Mouse (Mus musculus) thymus, postnatal 0 days (tissue): ENCODE results near the gene Lamc3. TPM values are rescaled to one million over a fixed set of nuclear protein-coding genes. Genes with fewer than 3 reads are reported as not detected.

Experiments
- DNase-seq: peaks from one replicate; pipeline ENCODE4 v3.0.0-alpha.2; 2015; ENCODE audit warnings: low spot score
- polyA plus RNA-seq: library from polyadenylated mRNA; unstranded; fragments of >200 nt; fragmentation: Nextera tagmentation; extraction: Ambion mirVana; gene quantifications from 2 replicates; pipeline ENCODE4 v1.2.1, GENCODE M21; 2015

The Lamc3 gene
- polyA plus RNA-seq, 1 experiment from 2014 or later: 0.21 TPM

DNA sequence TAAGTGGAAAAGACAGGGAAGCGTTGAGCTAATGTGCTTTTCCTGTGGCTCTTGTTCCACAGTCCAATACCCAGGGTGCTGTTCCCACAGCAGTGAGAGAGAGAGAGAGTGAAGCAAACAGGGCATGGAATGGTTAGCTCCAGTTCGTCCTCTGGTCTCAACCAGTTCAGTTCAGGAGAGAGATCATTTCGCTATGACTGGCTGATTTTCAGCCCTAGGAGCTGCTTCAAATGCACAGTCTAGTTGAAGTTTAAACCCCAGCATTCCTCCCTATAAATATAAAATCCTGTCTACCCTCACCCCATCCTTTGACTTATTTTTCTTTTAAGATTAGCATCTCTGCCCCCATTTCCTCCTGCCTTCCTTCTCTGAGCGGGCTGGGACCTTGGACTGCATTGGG, 85.5 kb downstream of the Lamc3 start:
- DNase-seq: no peak

DNA sequence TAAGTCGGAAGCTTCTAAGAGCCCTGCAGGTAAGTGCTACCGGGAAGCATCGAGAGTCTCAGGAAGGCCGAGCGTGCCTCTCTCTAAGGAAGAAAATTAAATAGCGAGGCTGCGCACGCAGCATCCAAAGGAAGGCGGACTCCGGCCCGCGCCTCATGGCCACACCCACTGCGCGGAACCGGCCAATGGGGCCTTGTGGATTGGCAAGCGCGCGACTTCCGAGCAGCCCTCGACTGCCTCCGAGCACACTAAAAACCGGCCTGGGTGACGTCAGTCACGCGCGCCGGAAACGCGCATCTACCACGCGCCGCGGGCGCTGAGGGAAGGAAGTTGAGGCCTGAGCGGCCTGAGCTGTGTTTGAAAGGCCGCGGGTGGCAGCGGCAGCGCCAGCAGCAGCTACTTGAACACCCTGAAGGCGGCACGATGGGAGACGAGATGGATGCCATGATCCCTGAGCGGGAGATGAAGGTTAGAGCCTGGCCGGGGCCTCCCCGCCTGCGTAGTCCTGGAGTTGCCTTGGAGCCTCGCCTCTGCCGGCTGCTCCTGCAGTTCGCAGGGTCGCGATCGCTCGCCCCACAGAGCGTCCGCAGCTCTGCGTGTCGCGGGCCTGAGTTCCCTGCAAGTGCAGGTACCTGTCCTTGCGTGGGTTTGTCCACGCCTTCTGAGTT, 87.2 kb downstream of the Lamc3 start, which contains the start of gene Nup214:
Nup214 (plus strand) TSS at position 296 of the 668 bp plus-strand sequence.
- DNase-seq: peak; percentile 99

DNA sequence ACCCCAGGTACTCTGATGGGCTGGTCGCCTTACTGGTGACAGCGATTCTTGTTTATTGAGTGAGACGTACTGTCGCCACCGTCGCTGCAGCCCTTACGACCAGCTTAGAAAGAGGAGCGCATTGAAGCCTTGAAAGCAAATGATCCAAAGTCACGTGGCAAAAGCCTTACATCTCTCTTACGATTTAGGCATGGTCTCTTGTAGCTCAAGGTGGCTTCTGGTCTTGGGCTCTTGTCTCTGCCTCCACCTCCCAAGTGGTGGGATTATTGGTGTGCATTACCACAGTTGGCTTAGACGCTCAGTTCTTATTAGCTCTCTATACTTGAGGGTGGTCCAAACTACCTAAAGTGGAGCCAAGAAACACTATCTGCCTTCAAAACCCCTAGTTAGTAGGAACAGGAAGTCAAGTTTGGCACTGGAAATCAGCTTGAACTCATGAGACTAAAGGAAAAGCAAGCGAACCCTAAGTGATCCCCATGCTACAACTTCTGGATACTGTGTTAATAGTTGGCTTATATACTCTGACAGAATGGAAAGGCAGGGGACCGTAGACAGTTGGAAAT, 87.8 kb downstream of the Lamc3 start:
- no peak for DNase-seq

DNA sequence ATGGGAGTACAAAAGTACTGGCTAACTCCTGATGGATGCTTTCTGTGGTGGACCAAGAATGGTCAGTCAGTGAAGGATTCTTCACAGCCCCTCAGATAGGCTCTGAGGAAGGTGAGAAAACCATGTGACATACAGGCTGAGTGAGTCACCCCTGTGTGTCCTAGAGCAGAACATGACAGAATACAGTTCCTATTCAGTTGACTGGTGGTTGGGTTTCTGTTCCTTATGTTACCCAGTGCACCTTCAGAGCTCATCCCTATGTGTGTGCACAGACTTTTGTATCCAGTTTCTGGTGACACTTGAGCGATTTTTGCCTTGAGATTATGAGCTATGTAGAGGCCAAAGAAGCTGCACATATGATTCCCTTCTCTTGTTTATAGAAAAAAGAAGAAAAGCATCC, 100.7 kb downstream of the Lamc3 start:
- no peak for DNase-seq

DNA sequence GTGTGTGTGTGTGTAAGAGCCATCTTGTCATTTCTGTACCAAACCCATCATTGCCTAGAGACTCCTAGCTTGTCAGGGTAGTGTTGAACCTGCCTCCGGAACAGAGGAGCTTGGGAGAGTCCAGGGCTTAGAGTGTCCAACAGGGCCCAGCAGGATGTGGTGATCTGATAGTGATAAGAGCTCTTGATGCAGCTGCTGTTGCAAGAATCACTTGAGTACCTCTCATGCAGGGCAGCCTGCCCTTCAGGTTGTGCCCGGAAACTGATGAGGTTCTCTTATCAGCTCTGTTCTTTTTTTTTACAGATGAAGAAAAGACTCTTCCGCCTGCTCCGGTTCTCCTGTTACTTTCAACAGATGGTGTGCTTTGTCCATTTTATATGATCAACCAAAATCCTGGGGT, 103.9 kb downstream of the Lamc3 start:
- no peak for DNase-seq

DNA sequence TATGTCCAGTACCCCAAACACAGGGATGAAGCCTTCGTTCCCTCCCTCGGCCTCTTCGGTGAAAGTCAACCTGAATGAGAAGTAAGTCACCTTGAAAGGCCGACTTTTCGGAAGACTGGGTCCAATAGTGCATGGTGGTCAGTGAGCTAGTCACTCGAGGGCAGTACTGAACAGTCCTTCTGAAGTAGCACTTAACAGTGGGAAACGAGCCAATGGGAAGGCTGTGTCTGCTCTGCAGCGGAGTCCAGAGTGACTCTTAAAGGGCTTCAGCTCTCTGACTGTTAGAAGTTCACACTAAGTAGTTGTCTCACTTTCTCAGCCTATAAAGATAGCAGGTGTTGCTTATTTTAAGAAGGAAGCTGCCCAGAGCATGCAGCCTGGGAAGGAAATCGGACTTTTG, 107.8 kb downstream of the Lamc3 start:
- no peak for DNase-seq

DNA sequence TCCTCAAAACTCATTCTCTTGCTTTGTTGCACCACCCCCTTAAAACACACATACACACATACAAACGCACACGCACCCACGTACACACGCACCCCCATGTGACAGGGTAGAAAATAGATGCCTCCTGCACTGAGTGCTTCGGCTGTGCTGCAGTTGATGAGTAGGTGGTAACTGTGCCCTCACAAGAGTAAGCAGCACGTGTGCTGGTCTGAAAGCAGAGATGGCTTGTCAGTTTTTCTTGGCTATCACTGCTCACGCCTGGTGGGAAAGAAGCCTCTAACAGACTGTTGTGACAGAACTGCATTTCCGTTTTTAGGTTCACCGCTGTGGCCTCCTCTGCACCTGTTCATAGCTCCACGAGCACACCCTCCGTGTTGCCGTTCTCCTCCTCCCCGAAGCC, 109.0 kb downstream of the Lamc3 start:
- DNase-seq: no peak

Other genes with a start within 250 kb of the Lamc3 start
- gene Prdm12, start 247.3 kb upstream of the Lamc3 start, polyA plus RNA-seq: not detected in 2 replicates
- 54.5 and 57.6 TPM in 2 replicates for gene Exosc2, start 216.6 kb upstream of the Lamc3 start, polyA plus RNA-seq
- 19.3 and 19.7 TPM in 2 replicates for gene Abl1, start 198.9 kb upstream of the Lamc3 start, polyA plus RNA-seq
- 1.5 and 2.1 TPM in 2 replicates for gene Qrfp, start 76.7 kb upstream of the Lamc3 start, polyA plus RNA-seq
- 0.13 and 0.27 TPM in 2 replicates for gene Fibcd1, start 41.3 kb upstream of the Lamc3 start, polyA plus RNA-seq
- 5.0 and 6.0 TPM in 2 replicates for gene Aif1l, start 62.8 kb downstream of the Lamc3 start, polyA plus RNA-seq
- gene Nup214, start 87.1 kb downstream of the Lamc3 start, polyA plus RNA-seq: 115 and 138 TPM in 2 replicates
- gene Fam78a, start 197.6 kb downstream of the Lamc3 start, polyA plus RNA-seq: 57.5 and 68.6 TPM in 2 replicates
- gene Plpp7, start 208.2 kb downstream of the Lamc3 start, polyA plus RNA-seq: 0.91 and 1.0 TPM in 2 replicates